Mouse (Mus musculus): ENCODE measurements around the gene Olfr57.
"Not testable (repeated sequence)": the region's sequence is repeated elsewhere in the genome, so short reads cannot be mapped to it uniquely, and the experiment has no call there.

Olfr57 gene

DNA sequence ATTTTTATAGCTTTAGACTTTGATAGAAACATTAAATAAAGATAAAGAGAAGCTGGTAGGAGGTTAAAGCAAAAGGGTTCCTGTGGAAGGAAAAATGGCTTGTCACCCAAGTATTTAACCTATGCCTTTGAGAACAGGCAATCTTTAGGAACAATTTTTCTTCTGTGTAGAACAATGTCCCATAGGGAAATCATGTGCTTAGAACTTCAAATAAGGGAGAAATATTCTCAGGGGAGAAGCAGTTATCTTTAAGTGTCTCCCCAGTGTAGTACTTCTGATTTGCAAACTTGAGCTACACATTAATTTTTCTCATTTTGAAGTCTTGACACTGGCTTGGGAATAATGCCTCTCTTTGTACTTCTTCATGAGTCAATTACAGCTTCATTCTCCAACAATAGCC is at the start of gene Olfr57:
Gene Olfr57, plus strand, starts transcription at position 301 of the 400 bp plus-strand sequence.
- DNase-seq (ENCODE audit: low spot score in 2 of 2): no peak

DNA sequence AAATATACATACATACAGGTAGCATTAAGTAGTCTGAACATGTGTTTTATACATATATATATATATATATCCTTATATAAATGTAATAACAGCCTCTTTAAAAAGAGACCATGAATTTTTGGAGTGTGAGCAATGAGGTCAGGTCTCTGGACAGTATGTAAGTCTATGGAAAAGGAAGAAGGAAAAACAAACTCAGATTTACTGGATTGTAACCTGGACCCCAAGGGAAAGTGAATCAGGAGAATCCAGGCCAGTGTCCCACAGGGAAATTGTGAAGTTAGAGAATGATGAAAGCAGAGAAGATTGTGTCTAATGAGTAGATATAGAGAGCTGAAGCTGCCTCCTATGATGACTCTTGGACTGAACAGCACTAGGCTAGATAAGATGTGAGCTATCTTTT is 47.8 kb upstream of the Olfr57 start, which contains the start of gene Olfr1352:
Gene Olfr1352, plus strand, starts transcription at position 301 of the 400 bp plus-strand sequence.
- DNase-seq (ENCODE audit: low spot score in 2 of 2): no peak

DNA sequence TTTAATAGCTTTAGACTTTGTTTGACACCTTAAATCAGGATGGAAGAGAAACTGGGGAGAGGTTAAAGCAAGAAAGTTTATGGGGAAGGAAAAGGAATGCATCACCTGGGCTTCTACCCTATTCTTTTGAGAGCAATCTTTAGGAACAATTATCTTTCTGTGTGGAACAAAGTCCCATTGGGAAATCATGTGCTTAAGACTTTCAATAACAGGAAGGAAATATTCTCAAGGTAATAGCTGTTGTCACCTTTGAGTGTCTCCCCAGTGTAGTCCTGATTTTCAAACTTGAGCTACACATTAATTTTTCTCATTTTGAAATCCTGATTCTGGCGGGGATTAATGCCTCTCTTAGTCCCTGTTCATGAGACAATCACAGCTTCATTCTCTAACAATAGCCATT is 16.4 kb upstream of the Olfr57 start, which contains the start of gene Olfr1351:
Gene Olfr1351, plus strand, starts transcription at position 301 of the 400 bp plus-strand sequence.
- DNase-seq (ENCODE audit: low spot score in 2 of 2): no peak

DNA sequence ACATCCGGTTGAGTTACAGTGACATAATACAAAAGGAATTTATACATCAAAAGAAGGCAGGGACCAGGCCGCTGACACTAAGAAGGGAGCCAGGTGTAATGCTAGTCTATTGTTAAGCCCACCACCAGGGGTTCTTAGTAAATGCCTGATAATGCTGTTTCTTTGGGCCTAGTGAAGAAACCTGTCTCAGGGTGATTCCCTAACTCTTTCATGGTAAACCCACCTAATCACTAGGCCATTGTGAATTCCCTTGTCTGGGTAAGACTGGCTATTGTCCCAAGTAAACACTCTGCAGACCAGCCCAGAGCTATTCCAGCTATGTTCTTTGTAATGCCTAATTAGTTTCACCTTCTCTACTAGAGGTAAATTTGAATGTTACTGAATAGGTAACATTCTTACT is 13.9 kb downstream of the Olfr57 start:
- not testable (repeated sequence) for DNase-seq (ENCODE audit: low spot score in 2 of 2)

DNA sequence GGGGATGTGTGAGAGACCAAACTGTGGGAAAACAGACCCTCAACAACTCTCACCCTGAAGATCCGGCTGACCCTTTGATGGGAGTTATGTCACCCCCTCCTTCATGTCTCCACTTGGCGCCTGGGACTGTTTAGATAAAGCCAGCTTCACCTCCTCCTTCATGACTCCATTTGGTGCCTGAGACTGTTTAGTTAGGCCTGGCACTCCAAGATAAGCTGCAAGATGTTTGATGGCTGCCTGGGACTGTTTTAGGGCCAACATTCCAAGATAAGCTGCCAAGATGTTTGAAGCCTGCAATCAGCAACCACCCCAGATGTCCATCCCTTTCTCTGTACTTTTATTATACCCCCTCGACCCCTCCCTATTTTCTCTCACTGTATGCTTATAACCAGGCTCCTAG is 28.8 kb downstream of the Olfr57 start:
- DNase-seq (ENCODE audit: low spot score in 2 of 2): not testable (repeated sequence)
